Mouse (Mus musculus) lung, postnatal 0 days (tissue): ENCODE data around the gene Gm47985. TPM values are rescaled to one million over a fixed set of nuclear protein-coding genes. Genes with fewer than 3 reads are reported as not detected.

Experiments
- ATAC-seq: fragments of 200-750 bp; cut with Nextera tagmentation; 2 replicates; pipeline ENCODE4 v1.8.0; 2017; ENCODE audit warnings: moderate library complexity
- DNase-seq: peaks from one replicate; pipeline ENCODE4 v3.0.0-alpha.2; 2016; ENCODE audit warnings: low spot score
- H3K27ac ChIP-seq: fragments of 300-500 bp; sonication (generic); 2 replicates; pipeline ENCODE4 v1.5.1; 2014; ENCODE audit warnings: antibody characterized with exemption, mild to moderate bottlenecking, low read length, mixed read lengths
- H3K27me3 ChIP-seq: fragments of 300-500 bp; sonication (generic); replicated peaks from 2 replicates; pipeline ENCODE4 v1.6.1; 2014; ENCODE audit warnings: low read length, mixed read lengths; ENCODE audit not compliant: insufficient read depth
- H3K36me3 ChIP-seq: fragments of 300-500 bp; sonication (generic); 2 replicates; pipeline ENCODE4 v1.6.1; 2014; ENCODE audit warnings: low read length, mixed read lengths; ENCODE audit not compliant: insufficient read depth
- H3K4me1 ChIP-seq: fragments of 300-500 bp; sonication (generic); 2 replicates; pipeline ENCODE4 v1.6.1; 2014; ENCODE audit warnings: antibody characterized with exemption, low read depth, low read length, mixed read lengths; ENCODE audit not compliant: insufficient read depth
- H3K4me2 ChIP-seq: fragments of 300-500 bp; sonication (generic); replicated peaks from 2 replicates; pipeline ENCODE4 v1.6.1; 2014; ENCODE audit warnings: low read depth, mild to moderate bottlenecking, low read length, moderate library complexity, mixed read lengths
- H3K4me3 ChIP-seq: fragments of 300-500 bp; sonication (generic); 2 replicates; pipeline ENCODE4 v1.5.1; 2014; ENCODE audit warnings: low read depth, low read length
- H3K9ac ChIP-seq: fragments of 300-500 bp; sonication (generic); replicated peaks from 2 replicates; pipeline ENCODE4 v1.6.1; 2014; ENCODE audit warnings: low read depth, mild to moderate bottlenecking
- H3K9me3 ChIP-seq: fragments of 300-500 bp; sonication (generic); 2 replicates; pipeline ENCODE4 v1.6.1; 2016; ENCODE audit warnings: low read length, mixed read lengths
- CTCF ChIP-seq: IDR thresholded peaks from 2 replicates; pipeline ENCODE4 v1.5.1; 2016; ENCODE audit warnings: antibody characterized with exemption, mild to moderate bottlenecking
- EP300 ChIP-seq: IDR thresholded peaks from 2 replicates; pipeline ENCODE4 v1.6.1; 2016; ENCODE audit warnings: antibody characterized with exemption, mild to moderate bottlenecking, control low read depth
- WGBS: fragments of 180-500 bp; shearing (Covaris S2); extraction: QIAGEN DNeasy Blood & Tissue Kit; methylation state at CpG from one replicate; pipeline ENCODE4 v1.1.7; 2014; 5-methylcytosine and 5-hydroxymethylcytosine counted together
- polyA plus RNA-seq: library from polyadenylated mRNA; unstranded; fragments of >200 nt; fragmentation: Nextera tagmentation; extraction: Ambion mirVana; gene quantifications from 2 replicates; pipeline ENCODE4 v1.2.1, GENCODE M21; 2015

Gene Gm47985
- polyA plus RNA-seq, 1 experiment from 2014 or later, result 0.68 TPM

GRCm38 (mm10) chr1:151158857-151159510 is 23.4 kb upstream of the Gm47985 start:
- TF ChIP-seq EP300 (no peak), CTCF (no peak)
- WGBS, result 82% methylated on average over 2 of the region's 2 CpGs
- no peak overlapping the region for H3K4me2 ChIP-seq
- no peaks in the 10 kb centered on the region for H3K9me3 ChIP-seq
- no peak overlapping the region for H3K4me3 ChIP-seq
- H3K4me1 ChIP-seq, result no peaks in the 10 kb centered on the region
- ATAC-seq (no peak), DNase-seq (no peak)
- no peak overlapping the region for H3K27ac ChIP-seq
- no peaks in the 10 kb centered on the region for H3K36me3 ChIP-seq
- H3K27me3 ChIP-seq, result no peaks in the 10 kb centered on the region
- H3K9ac ChIP-seq, result no peak overlapping the region

DNA sequence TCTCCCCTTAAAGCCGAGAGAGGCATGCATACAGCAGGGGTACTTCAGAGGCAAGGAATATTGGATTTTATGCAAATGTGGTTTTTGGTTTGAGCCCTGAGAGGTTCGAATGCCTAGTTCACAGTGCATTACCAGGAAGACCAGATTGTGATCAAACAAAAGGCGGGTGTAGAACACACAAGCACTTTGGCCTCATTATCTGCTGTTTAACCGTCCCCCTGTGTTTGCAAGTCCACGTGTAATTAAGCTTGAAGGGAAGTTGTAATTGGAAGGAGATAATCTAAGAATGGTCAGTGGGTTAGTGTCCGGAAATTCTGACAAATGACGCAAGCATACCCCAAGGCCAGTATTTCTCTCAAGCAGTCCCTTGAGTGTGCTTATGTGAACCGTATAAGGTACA is 16.3 kb upstream of the Gm47985 start:
- H3K27ac ChIP-seq, result no peak overlapping the region
- no peaks in the 10 kb centered on the region for H3K9me3 ChIP-seq
- no peak overlapping the region for H3K9ac ChIP-seq
- no peak for ATAC-seq
- H3K27me3 ChIP-seq, result no peaks in the 10 kb centered on the region
- H3K4me1 ChIP-seq, result no peaks in the 10 kb centered on the region; the same call in 1 of the 2 replicates
- 41% methylated on average over 8 of the region's 8 CpGs for WGBS
- no peak for DNase-seq
- no peaks in the 10 kb centered on the region for H3K36me3 ChIP-seq
- H3K4me3 ChIP-seq, result no peak overlapping the region
- no peak overlapping the region for H3K4me2 ChIP-seq
- no peak for TF ChIP-seq EP300
- no peak for TF ChIP-seq CTCF

DNA sequence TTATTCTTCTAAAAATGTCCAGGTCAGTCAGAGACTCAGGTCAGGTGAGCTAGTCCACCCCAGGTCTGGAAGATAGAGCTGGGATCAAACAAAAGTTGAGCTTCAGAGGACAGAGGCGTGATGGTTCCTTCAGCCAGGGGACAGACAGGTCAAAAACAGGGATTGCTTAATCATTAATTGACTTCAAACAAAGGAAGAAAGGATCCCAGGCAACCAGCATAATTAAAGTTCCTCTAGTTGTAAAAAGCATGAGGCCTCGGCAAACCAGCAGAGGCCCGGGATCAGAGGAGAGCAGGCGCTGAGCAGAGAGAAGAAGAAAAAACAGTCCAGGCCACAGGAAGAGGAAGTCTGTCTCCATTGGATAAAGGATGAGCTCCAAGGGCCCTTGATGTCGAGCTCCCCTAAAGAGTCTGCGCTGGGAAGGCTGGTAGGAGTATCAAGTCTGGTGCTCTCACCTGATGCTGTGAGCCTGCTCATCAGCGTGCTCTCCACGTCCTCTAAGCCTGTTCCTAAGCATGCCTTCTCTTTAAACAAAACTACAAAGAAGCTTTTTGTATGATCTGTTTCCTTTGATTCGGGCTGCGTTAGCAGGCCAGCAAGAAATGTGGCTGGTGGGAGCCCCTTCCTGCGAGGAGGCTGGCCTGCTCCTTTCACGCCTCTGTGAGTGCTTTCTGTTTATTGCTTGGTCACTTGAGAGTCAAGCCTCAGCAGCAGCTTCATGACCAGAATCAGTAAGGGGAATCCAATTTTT is 14.9 kb upstream of the Gm47985 start:
- H3K4me3 ChIP-seq, result no peak overlapping the region
- peak; percentile 10 for DNase-seq

DNA sequence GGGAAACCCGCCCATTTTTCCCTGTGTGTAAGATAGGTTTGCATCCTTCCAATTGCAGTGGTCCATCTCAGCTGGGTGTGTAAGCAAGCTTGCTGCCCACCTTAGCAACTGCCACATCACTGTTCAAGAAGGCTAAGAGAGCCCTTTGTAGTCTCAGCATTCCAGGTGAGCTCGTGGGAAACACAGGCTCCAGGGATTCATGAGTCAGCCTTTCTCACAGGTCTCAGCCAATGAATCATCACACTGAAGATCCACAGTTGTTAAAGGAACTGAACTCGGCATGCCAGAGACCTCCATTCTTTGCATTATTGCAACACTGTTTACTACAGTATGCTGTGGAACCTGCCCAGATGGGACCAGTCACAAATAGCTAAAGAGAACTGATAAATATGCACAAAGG is 13.7 kb upstream of the Gm47985 start:
- Histone ChIP-seq H3K4me3 (no peak overlapping the region), H3K27ac (no peak overlapping the region), H3K9ac (no peak overlapping the region), H3K9me3 (no peaks in the 10 kb centered on the region), H3K27me3 (no peaks in the 10 kb centered on the region), H3K36me3 (no peaks in the 10 kb centered on the region), H3K4me2 (no peak overlapping the region), H3K4me1 (no peaks in the 10 kb centered on the region; the same call in 1 of the 2 replicates)
- TF ChIP-seq CTCF (no peak), EP300 (no peak)
- 58% methylated on average over 3 of the region's 3 CpGs for WGBS
- DNase-seq (no peak), ATAC-seq (no peak)

More for the DNA sequence above, 14.9 kb upstream of the Gm47985 start:
- H3K36me3 ChIP-seq, result no peaks in the 10 kb centered on the region
- no peak overlapping the region for H3K9ac ChIP-seq
- no peaks in the 10 kb centered on the region for H3K27me3 ChIP-seq
- WGBS, result 29% methylated on average over 12 of the region's 12 CpGs
- H3K9me3 ChIP-seq, result no peaks in the 10 kb centered on the region
- H3K4me2 ChIP-seq, result no peak overlapping the region
- H3K27ac ChIP-seq, result no peak overlapping the region
- ATAC-seq, result no peak
- TF ChIP-seq CTCF, result no peak
- no peak for TF ChIP-seq EP300
- H3K4me1 ChIP-seq, result no peaks in the 10 kb centered on the region; the same call in 1 of the 2 replicates

GRCm38 (mm10) chr1:151171572-151172461 is 10.5 kb upstream of the Gm47985 start:
- H3K27ac ChIP-seq, result no peak overlapping the region
- ATAC-seq (no peak), DNase-seq (no peak)
- no peak overlapping the region for H3K4me2 ChIP-seq
- no peaks in the 10 kb centered on the region; the same call in 1 of the 2 replicates for H3K4me1 ChIP-seq
- TF ChIP-seq EP300 (no peak), CTCF (no peak)
- H3K9me3 ChIP-seq, result no peaks in the 10 kb centered on the region
- 79% methylated on average over 2 of the region's 2 CpGs for WGBS
- no peak overlapping the region for H3K4me3 ChIP-seq
- H3K9ac ChIP-seq, result no peak overlapping the region
- no peaks in the 10 kb centered on the region for H3K27me3 ChIP-seq
- no peaks in the 10 kb centered on the region for H3K36me3 ChIP-seq
